Mouse (Mus musculus) cerebellum, adult (tissue): ENCODE measurements around the gene Susd3.

Experiments
- ATAC-seq: cut with Nextera tagmentation; 2 replicates; pipeline ENCODE4 v1.9.2; 2017; ENCODE audit warnings: mild to moderate bottlenecking, moderate library complexity, mixed read lengths; ENCODE audit not compliant: insufficient number of reproducible peaks, low FRiP score, low TSS enrichment

Susd3 gene

DNA sequence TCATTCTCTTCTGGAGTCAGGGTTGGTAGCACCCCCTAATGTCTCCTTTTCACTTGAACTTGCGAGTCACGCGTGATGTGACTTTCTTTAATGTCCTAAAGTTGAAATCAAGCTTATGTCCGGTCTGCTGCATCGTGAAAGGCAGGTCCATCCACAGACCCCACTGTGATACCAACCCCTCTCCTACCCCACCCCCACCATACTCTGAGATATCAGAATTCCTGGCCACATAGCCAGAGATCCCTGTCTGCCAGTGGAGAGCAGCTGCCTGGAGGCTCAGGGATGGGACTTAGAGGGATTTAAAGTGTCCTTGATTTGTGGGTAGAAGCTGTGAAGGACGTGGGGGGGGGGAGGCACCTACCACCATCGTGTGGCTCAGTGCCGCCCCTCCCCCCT lies at the start of gene Susd3:
Gene Susd3 (minus strand): TSS at position 240 of the 396 bp plus-strand sequence.
- no peak for ATAC-seq

DNA sequence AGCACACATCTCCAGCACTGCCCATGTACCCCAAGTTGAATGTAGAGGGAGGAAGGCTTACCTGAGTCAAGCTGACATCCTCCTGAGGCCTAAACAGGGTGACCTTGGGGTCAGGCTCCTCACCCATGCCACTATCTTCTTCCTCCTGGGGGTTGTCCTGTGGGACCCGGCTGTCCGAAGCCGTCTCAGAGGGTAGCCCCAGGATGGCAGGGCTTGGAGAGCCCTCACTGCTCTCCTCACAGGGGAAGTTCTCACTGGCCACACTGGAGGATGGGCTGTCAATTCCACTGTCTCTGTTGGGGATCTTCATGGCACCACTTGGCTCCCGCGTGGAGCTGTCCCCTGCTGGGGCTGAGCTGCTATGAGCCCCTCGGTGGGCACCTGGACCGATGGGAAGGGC lies 47.8 kb upstream of the Susd3 start:
- no peak for ATAC-seq

GRCm38 (mm10) chr13:49294108-49294507 lies 45.6 kb upstream of the Susd3 start:
- ATAC-seq: no peak

DNA sequence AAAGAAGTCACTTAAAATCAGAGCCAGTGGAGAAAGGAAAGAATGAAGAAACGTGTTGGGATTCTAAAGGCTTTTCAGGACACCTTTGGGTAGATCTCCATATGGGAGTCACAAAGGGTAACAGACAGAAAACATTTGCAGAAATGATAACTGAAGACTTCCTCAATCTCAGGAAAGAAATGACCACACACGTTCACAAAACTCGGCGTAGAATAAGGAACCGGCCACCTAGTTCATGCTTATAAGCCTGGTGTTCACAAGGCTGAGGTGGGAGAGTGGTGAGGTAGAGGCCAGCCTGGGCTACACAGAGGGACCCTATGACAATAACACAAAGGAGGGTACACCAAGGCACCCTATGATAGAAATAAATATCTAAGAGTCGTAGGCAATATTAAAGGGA lies 43.4 kb upstream of the Susd3 start:
- ATAC-seq: no peak

GRCm38 (mm10) chr13:49291398-49291797 lies 42.9 kb upstream of the Susd3 start:
- no peak for ATAC-seq

GRCm38 (mm10) chr13:49287224-49287623 lies 38.7 kb upstream of the Susd3 start:
- no peak for ATAC-seq

DNA sequence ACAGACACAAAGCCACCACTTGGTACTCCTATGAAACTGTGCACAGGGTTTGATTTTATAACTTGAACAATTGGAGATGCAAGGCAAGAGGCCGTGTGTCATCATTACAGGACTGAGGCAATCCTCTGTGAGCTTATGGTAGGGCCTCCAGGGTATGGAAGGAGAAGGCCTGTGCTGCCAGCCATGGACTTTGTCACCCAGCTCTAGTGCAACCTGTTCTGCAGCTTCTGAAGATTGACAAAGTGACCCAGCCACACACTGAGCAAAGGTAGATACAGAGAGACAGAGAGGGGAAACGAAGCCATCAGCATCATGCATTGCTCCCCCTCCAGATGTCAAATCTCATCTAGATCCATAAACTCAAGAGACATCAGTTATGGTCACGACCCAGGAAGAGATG lies 38.2 kb upstream of the Susd3 start:
- no peak for ATAC-seq

GRCm38 (mm10) chr13:49283686-49284085 lies 35.2 kb upstream of the Susd3 start:
- no peak for ATAC-seq

DNA sequence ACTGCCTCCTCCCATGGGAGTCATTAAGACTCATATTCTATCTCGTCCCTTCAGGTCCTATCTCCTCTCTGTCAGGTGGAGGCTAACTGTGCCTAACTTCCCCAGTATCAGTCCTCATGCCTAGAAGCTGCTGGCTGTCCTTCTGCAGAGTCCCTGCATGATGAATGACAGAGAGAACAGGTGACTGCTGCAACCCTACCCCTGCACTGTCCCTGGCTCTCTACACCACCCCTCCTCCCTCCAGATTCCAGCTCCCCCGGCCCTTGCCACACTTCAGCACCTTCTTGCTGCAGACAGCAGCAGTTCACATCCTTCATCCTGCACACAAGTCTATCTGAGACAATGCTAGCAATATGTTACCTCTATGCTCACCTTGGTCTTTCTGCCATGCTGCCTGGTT lies 33.7 kb upstream of the Susd3 start:
- ATAC-seq: no peak

- no peak for ATAC-seq
Measured at GRCm38 (mm10) chr13:49271831-49272765, 23.6 kb upstream of the Susd3 start.

DNA sequence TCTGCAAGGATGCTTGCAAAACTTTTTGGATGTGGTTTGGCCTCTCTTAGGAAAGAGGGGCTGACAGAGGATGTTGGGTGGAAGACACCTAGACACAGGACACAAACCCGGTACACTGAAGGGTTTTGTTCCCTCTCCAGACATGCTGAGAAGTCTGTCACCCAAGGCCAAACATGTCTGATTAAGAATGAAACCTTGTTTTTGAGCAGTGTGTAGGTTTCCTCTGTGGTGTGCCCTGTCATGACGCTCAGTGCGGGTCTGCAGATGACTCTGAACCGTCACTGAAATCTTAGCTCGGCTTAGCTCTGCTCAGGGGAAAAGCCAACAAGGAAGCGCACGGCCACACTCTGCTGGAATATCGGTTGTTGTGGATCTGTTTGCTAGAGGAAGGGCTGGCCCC lies 22.0 kb upstream of the Susd3 start:
- ATAC-seq: no peak

GRCm38 (mm10) chr13:49267645-49268044 lies 19.1 kb upstream of the Susd3 start:
- no peak for ATAC-seq

GRCm38 (mm10) chr13:49260036-49260722 lies 11.7 kb upstream of the Susd3 start:
- no peak for ATAC-seq

DNA sequence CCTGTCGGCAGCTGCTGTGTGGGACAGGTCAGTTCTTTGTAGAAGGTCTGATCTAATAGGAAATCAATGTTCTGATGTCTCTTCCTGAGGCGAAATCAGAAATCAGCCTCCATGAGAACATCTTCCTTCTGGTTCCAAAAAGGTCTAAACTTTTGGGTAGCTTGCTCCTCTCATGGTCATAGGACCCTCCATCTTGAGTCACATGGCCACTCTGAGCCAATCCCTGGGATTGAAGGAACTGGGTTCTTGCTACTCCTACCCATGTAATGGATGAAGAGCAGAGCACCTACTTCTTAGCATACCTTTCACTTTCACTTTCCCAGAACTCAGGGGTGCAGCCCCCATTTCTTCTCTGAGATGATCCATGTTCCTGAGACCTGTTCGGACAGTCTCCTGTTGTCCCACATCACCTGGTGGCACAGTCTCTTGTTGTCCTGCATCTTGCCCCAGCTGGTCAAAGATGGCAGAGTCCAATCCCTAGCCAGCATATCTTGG lies 9.4 kb upstream of the Susd3 start:
- no peak for ATAC-seq

DNA sequence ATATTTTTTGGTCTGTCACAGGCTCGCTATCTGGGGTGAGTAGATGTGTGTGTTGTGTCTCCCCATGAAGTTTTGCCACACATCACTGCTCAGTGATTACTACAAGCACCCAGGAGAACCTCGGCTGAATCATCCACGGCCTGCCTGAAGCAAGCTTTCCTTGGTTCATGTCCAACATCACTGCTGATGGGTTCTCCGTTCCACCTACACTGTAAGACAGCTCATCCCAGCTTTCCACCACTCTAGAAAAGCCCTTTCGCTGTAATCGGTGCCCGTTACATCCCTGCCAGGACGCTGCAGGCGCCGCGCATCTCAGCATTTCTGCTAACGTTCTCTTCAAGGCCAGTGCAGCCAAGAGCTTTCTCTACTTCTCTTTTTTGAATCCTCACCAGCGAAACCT lies 4.2 kb upstream of the Susd3 start:
- no peak for ATAC-seq

DNA sequence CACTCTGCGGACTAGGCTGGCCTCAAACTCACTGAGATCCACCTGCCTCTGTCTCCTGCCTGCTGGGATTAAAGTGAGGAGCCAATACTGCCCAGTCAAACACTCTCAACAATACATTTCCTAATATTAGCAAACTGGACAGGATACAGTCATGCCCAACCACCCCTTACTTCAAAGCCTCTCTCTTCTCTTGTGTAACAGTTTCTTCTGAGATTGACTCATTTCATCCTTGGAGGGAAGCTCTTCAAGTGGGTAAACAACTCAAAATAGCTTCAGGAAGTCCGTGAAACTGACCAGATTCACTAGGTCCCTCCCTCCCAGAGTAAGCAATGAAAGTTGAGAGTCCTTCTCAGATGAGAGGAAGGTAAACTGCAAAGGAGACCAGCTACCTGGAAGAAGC lies 3.6 kb upstream of the Susd3 start:
- ATAC-seq: no peak

GRCm38 (mm10) chr13:49250716-49251517 lies 2.4 kb upstream of the Susd3 start:
- no peak for ATAC-seq

DNA sequence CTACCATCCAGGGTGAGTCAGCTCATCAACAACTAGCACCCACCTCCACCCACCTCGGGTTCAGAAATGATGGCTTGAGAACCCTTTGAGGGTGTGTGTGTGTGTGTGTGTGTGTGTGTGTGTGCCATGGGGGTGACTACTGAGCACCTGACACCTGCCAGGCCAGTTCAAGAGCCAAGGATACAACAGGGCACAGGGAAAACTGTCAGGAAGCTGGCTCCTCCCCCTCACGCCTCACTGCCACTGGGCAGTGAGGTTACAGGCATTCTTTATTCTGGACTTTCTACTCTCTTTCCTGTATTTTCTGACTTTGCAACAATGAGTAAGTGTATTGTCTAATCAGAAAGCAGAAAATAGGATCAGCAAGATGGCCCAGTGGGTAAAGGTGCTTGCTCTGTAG lies 1.1 kb upstream of the Susd3 start:
- ATAC-seq: no peak

DNA sequence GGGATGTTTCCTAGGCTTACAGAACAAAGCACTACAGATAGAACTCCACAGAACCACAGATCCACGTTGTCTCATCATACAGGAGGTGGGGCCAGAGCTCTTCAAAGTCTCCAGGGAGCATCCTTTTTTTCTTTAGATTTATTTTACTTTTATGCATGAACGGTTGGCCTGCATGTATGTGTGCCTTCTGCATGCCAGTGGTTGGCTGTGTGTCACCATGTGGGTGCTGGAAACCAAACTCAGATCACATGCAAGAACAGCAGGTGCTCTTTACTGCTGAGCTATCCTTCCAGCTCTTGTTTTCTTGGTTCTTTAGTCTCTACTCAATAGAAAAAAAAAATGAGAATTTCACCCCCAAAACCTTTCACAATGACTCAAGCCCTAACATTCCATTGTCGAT lies 417 bp upstream of the Susd3 start:
- no peak for ATAC-seq

DNA sequence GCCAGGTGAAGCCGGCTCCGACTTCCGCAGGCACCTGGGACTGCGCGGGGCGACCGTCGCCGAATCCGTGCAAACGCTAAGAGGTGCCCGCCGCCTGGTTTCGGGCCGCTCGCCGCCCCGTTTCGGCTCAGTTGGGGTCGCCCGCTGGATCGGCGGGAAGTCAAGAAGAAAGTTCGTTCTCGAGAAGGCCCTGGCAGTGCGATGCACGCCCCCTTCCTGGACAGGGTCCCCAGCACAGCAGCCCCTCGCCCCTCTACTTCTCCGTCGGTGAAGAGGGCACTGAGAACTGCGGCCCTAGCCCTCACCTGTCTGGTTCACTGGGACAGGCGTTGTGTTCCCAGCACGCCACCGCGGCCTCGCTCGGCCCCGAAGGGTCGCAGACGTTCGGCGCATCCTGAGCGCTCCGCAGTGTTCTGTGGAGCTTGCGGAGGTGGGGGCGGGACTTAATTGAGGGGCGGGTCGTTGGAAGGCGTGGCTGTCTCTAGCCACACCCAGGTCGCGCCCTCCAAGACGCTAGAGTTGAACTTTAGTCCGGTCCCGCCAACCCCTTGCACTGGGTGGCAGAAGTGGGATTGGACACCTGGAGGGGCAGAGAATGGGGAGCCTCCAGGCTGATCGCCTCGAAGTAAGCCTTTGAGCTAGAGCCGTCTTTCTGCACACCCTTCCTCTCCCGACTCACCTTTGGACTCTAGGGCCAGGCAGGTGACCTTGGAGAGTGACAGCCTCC lies 603 bp downstream of the Susd3 start:
- no peak for ATAC-seq
